ENCODE assay signal across 7 mouse cellular contexts in the genomic region with DNA sequence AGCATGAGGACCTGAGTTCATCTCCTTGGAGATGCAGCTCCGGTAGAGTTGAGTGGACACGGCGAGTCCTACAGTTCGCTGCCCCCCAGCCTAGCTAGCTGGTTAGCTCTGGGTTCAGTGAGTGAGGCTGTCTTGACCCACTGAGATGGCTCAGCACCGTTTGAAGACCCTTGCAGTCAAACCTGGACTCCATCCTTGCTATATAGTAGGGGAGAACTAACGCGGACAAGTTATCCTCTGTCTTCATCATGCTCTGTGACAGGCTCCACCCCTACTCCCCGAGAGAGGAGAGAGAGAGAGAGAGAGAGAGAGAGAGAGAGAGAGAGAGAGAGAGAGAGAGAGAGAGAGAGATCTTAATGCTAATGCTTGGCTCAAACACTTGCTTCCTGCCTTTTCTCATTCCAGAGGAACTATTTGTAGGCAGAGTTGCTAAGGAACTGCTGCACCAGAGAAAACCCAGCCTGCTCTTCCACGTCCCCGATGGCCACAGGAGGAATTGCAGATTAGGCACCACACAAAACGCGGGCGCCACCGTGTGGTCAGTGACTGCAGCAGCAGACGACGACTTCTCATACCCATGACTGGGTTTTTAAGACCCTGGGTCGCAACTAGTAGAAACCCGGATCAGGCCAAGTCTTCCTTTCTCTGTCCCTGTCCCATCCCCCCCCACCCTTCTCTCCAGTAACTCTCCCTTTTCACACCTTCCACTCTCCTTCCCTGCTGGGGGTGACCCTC. TPM values are rescaled to one million over a fixed set of nuclear protein-coding genes. Genes with fewer than 3 reads are reported as not detected.
DNase-seq lines count a peak whose midpoint lies in the region; ATAC-seq lines count a peak whose summit lies in the region.

No protein-coding gene starts in this region.

- no peaks in the 10 kb centered on the region for H3K4me1 ChIP-seq in intestine, embryonic 16.5 days (ENCODE audit: control insufficient read depth, insufficient read depth, low read length)
- H3K4me1 ChIP-seq in midbrain, embryonic 11.5 days (ENCODE audit: control insufficient read depth, insufficient read depth, low read length), result no peaks in the 10 kb centered on the region

- H3K9me3 ChIP-seq in intestine, embryonic 16.5 days (ENCODE audit: control insufficient read depth, low read length), result no peaks in the 10 kb centered on the region
- H3K9me3 ChIP-seq in midbrain, embryonic 11.5 days (ENCODE audit: control insufficient read depth, low read length), result no peaks in the 10 kb centered on the region

- intact Hi-C loops in left cerebral cortex, postnatal 14 days (cut with DNase I), result loop anchor here (10.0 kb wide), 1 partner anchor 434 kb away; no protein-coding TSS in a partner anchor

- 38% methylated on average over 18 of the region's 18 CpGs for WGBS in intestine, embryonic 16.5 days
- WGBS in midbrain, embryonic 11.5 days, result 39% methylated on average over 17 of the region's 18 CpGs

- no peak overlapping the region for H3K4me3 ChIP-seq in intestine, embryonic 16.5 days (ENCODE audit: low read length)
- H3K4me3 ChIP-seq in midbrain, embryonic 11.5 days (ENCODE audit: low read depth, low read length), result no peak overlapping the region

- H3K27ac ChIP-seq in intestine, embryonic 16.5 days (ENCODE audit: low read length), result no peak overlapping the region
- H3K27ac ChIP-seq in midbrain, embryonic 11.5 days (ENCODE audit: low read depth, low read length), result no peak overlapping the region

- peak; percentile 46 for DNase-seq in adrenal gland, adult 8-10 months
- peak; percentile 90 for DNase-seq in embryo, embryonic 11 days
- DNase-seq in left cerebral cortex, postnatal 14 days (ENCODE audit: low spot score in 2 of 2), result peak; percentile 82 to 88
- DNase-seq in midbrain, embryonic 11.5 days (ENCODE audit: low spot score, missing footprints), result peak; percentile 98
- peak; percentile 76 for DNase-seq in skeletal muscle tissue, adult 2 months (ENCODE audit: low read depth, low spot score)

- no peaks in the 10 kb centered on the region for H3K27me3 ChIP-seq in intestine, embryonic 16.5 days (replicated peaks; ENCODE audit: control insufficient read depth, insufficient read depth, low read length)
- no peaks in the 10 kb centered on the region for H3K27me3 ChIP-seq in midbrain, embryonic 11.5 days (ENCODE audit: control insufficient read depth, insufficient read depth, low read length)

- no peak overlapping the region for H3K4me2 ChIP-seq in intestine, embryonic 16.5 days (ENCODE audit: low read depth, low read length)
- no peak overlapping the region for H3K4me2 ChIP-seq in midbrain, embryonic 11.5 days

- ATAC-seq in granulocyte monocyte progenitor cell, adult 5-6 weeks (replicated peaks; ENCODE audit: poor library complexity, severe bottlenecking), result peak; percentile 100
- peak; percentile 85 for ATAC-seq in intestine, embryonic 16.5 days
- peak; percentile 65; the same call in 1 of the 2 replicates for ATAC-seq in midbrain, embryonic 11.5 days (ENCODE audit: low FRiP score)

- no peak overlapping the region for H3K9ac ChIP-seq in intestine, embryonic 16.5 days (ENCODE audit: low read depth, low read length)
- no peak overlapping the region for H3K9ac ChIP-seq in midbrain, embryonic 11.5 days (ENCODE audit: low read length)

- H3K36me3 ChIP-seq in intestine, embryonic 16.5 days (ENCODE audit: control insufficient read depth, insufficient read depth, low read length), result no peaks in the 10 kb centered on the region
- no peaks in the 10 kb centered on the region for H3K36me3 ChIP-seq in midbrain, embryonic 11.5 days (ENCODE audit: control insufficient read depth, insufficient read depth, low read length)

RNA-seq across cellular contexts. Expression of a gene that starts 12.8 kb away (rescaled TPM):
- not detected for total RNA-seq in adrenal gland, adult 8-10 months (2022)
- total RNA-seq in granulocyte monocyte progenitor cell, adult 5-6 weeks (2014; fragmentation: Nextera tagmentation), result not detected in 2 replicates
- total RNA-seq in granulocyte monocyte progenitor cell, adult 5-6 weeks (2017), result not detected in 2 replicates
- not detected in 2 replicates for polyA plus RNA-seq in intestine, embryonic 16.5 days (2015; fragmentation: Nextera tagmentation; extraction: Ambion mirVana)
- total RNA-seq in left cerebral cortex, postnatal 14 days (2021), result not detected
- 0.10 and 0.12 TPM in 2 replicates for polyA plus RNA-seq in midbrain, embryonic 11.5 days (2014; fragmentation: Nextera tagmentation; extraction: Ambion mirVana)

Comparison
In these comparisons a context has a peak if more than half of its experiments do, and no peak if none do; other contexts are left out.
1. DNase-seq: peak in every context shown above with its lines; median percentile 98 in midbrain, embryonic 11.5 days; 90 in embryo, embryonic 11 days; 85 in left cerebral cortex, postnatal 14 days; 76 in skeletal muscle tissue, adult 2 months; 46 in adrenal gland, adult 8-10 months.